In the genomic region with DNA sequence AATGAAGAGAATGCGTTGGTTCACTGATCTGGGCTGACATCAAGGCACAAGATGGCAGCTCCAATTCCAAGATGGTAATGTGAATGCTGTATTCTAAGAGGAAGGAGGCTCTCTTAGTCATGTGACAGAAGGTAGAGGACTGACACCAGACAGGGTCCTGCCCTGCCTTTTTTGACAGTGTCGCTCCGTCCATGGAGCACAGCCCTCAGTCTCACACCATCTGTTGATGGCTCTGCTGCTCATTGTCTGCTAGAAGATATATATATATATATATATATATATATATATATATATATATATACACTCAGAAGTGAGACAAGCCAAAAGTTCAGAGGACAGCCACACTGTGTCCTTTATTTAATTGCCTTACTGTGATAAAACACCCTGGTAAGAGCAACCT, we compare ENCODE assay signal across 27 mouse cellular contexts.
"Had no signal": no experiment of that assay in that cellular context is flagged by ENCODE, and none has a peak within 500 bp of the region (broad histone marks: within the 10 kb centered on the region; RNA-seq: fewer than 3 reads in every experiment).

No protein-coding gene starts in this region.

- H3K27me3 ChIP-seq: embryonic facial prominence, embryonic 12.5 days; embryonic facial prominence, embryonic 13.5 days; embryonic facial prominence, embryonic 15.5 days; forebrain, embryonic 12.5 days; forebrain, embryonic 13.5 days; forebrain, embryonic 15.5 days had no signal

- ATAC-seq: forebrain, embryonic 13.5 days; forebrain, embryonic 14.5 days; forebrain, embryonic 15.5 days; forebrain, embryonic 16.5 days; forebrain, postnatal 0 days had no signal

- H3K4me2 ChIP-seq: embryonic facial prominence, embryonic 12.5 days; embryonic facial prominence, embryonic 13.5 days; embryonic facial prominence, embryonic 15.5 days; forebrain, embryonic 12.5 days; forebrain, embryonic 13.5 days; forebrain, embryonic 15.5 days had no signal

- DNase-seq: cerebellum, adult 2 months; cerebellum, adult 8-10 months; cerebellum, adult 9-10 months; cerebellum, adult 9-11 months; cerebellum, postnatal 10 days; cerebellum, postnatal 14 days; cerebellum, postnatal 25 days; cerebellum, postnatal 36 days; embryo, embryonic 11 days; forebrain, postnatal 0 days; gastrocnemius, adult 2 months; gastrocnemius, postnatal 10 days; gastrocnemius, postnatal 14 days; gastrocnemius, postnatal 25 days; gastrocnemius, postnatal 36 days; heart, adult 2 months had no signal

- H3K9ac ChIP-seq: embryonic facial prominence, embryonic 12.5 days; embryonic facial prominence, embryonic 13.5 days; embryonic facial prominence, embryonic 15.5 days; forebrain, embryonic 12.5 days; forebrain, embryonic 13.5 days; forebrain, embryonic 15.5 days; forebrain, postnatal 0 days had no signal

- H3K4me1 ChIP-seq: embryonic facial prominence, embryonic 10.5 days; embryonic facial prominence, embryonic 12.5 days; embryonic facial prominence, embryonic 13.5 days; embryonic facial prominence, embryonic 15.5 days; forebrain, embryonic 10.5 days; forebrain, embryonic 12.5 days; forebrain, embryonic 13.5 days; forebrain, embryonic 15.5 days had no signal

- H3K4me3 ChIP-seq: embryonic facial prominence, embryonic 10.5 days; embryonic facial prominence, embryonic 12.5 days; embryonic facial prominence, embryonic 13.5 days; embryonic facial prominence, embryonic 15.5 days; erythroblast, embryonic 14.5 days; forebrain, embryonic 10.5 days; forebrain, embryonic 12.5 days; forebrain, embryonic 13.5 days; forebrain, embryonic 15.5 days; gastrocnemius, adult 2 months; heart, adult 2 months had no signal

- H3K9me3 ChIP-seq: embryonic facial prominence, embryonic 10.5 days; embryonic facial prominence, embryonic 12.5 days; embryonic facial prominence, embryonic 13.5 days; embryonic facial prominence, embryonic 15.5 days; forebrain, embryonic 10.5 days; forebrain, embryonic 12.5 days; forebrain, embryonic 13.5 days; forebrain, embryonic 15.5 days had no signal

- H3K36me3 ChIP-seq: embryonic facial prominence, embryonic 10.5 days; embryonic facial prominence, embryonic 12.5 days; embryonic facial prominence, embryonic 13.5 days; embryonic facial prominence, embryonic 15.5 days; forebrain, embryonic 10.5 days; forebrain, embryonic 12.5 days; forebrain, embryonic 15.5 days had no signal

- H3K27ac ChIP-seq: embryonic facial prominence, embryonic 10.5 days; embryonic facial prominence, embryonic 12.5 days; embryonic facial prominence, embryonic 13.5 days; embryonic facial prominence, embryonic 15.5 days; forebrain, embryonic 10.5 days; forebrain, embryonic 12.5 days; forebrain, embryonic 13.5 days; forebrain, embryonic 15.5 days; gastrocnemius, adult 2 months; heart, adult 2 months had no signal
